Mouse (Mus musculus) hematopoietic multipotent progenitor cell, adult 10-12 weeks (in vitro differentiated cells): Measurements from ENCODE around the gene Adamtsl4. TPM values are rescaled to one million over a fixed set of nuclear protein-coding genes. Genes with fewer than 3 reads are reported as not detected.

Source experiments
- polyA plus RNA-seq: library from polyadenylated mRNA; stranded (reverse); fragments of >175 nt; gene quantifications from 2 replicates; pipeline ENCODE4 v1.2.3, GENCODE M21; 2012; ENCODE audit warnings: low replicate concordance

The Adamtsl4 gene
- polyA plus RNA-seq, result 5.4 and 10.2 TPM in 2 replicates

DNA sequence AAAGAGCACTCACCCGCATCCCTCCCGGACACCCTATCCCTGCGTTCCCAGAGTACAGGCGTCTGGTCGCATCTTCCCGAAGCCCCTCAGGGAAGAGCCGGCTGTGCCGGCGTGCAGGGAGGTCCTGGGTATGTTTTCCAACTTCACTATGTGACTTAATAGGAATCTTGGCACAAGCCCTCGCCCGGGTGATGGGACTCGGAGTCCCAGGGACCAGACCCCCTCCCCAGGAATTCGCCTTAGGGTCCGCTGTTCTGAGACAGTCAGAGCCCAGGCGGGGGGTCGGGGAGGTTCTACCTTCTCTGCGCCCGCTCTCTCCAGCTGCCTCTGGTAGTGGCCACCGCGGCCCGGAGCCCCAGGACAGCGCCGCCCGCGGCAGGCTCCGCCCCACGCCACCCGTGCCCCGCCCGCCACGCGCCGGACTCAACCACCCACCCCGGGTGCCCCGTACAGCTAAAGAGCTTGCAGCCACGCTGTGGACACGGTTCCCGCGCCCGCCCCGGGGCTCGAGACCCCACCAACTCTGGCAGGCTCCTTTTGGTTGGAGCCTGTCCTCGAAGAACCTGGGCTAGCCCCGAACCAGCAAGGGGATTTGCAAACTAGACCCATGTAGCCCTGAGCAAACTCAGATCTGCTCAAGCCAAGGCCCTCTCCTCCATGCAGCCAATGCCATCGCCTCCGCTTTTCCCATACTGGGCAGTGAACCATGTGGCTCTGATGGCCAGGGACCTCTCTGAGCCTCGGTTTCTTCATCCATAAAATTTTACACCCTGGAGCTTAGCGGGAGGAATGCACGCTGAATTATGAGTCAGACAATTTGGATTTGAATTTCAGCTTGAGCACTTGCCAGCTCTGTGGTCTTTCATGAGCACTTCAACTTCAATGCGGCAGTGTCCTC, at the start of gene Adamtsl4:
Gene Adamtsl4 (minus strand): TSS at position 394 of the 898 bp plus-strand sequence.

DNA sequence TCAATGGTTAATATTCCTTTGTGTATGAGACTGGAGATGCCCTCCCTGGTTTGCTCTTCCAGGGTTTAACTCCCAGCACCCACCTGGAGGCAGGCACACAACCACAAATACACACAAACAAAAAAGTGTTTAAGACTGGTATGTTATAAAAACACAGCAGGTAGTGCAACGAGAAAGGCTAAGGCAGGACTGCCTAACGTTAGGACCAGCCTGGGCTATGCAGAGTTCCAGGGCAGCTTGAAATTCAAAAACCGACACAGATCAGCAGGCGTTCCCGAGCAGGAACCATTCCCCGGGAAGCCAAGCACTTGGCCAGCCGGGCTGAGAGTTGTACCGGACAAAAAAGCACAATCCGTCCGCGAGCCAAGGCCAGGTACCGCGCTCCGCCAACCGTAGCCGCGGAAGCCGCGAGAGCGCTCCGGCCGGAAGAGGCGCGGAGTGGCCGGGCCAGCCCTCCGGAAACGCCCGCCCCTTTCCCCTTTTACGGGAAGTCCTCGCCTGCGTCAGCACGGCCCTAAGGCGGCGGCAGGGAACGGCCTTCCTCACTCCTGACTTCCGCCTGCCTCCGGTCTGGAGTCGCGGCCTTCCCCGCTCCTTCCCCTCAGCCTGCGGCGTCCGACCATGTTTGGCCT, 29.4 kb downstream of the Adamtsl4 start, which contains the start of gene Mcl1:
Gene Mcl1 (plus strand): TSS at position 553 of the 632 bp plus-strand sequence.

Other genes with a start within 250 kb of the Adamtsl4 start
- gene Ctsk, start 188.7 kb downstream of the Adamtsl4 start, polyA plus RNA-seq, result 0.08 TPM in 1 of 2 replicates, not detected in the other
- gene Ctss, start 161.1 kb downstream of the Adamtsl4 start, polyA plus RNA-seq, result 19.9 and 33.2 TPM in 2 replicates
- not detected in 2 replicates for gene Hormad1, start 128.2 kb downstream of the Adamtsl4 start, polyA plus RNA-seq
- 2.8 and 2.9 TPM in 2 replicates for gene Golph3l, start 99.0 kb downstream of the Adamtsl4 start, polyA plus RNA-seq
- gene Ensa, start 62.9 kb downstream of the Adamtsl4 start, polyA plus RNA-seq, result 33.7 and 38.0 TPM in 2 replicates
- 463 and 1,409 TPM in 2 replicates for gene Mcl1, start 29.1 kb downstream of the Adamtsl4 start, polyA plus RNA-seq
- 26.6 and 28.3 TPM in 2 replicates for gene Ecm1, start 51.7 kb upstream of the Adamtsl4 start, polyA plus RNA-seq
- gene Tars2, start 72.3 kb upstream of the Adamtsl4 start, polyA plus RNA-seq, result 5.9 and 30.1 TPM in 2 replicates
- gene Rprd2, start 130.9 kb upstream of the Adamtsl4 start, polyA plus RNA-seq, result 12.1 and 12.8 TPM in 2 replicates
- gene Prpf3, start 168.0 kb upstream of the Adamtsl4 start, polyA plus RNA-seq, result 5.2 and 7.3 TPM in 2 replicates
- gene Mrps21, start 183.6 kb upstream of the Adamtsl4 start, polyA plus RNA-seq, result 12.2 and 207 TPM in 2 replicates
- 3.7 and 4.7 TPM in 2 replicates for gene Ciart, start 194.3 kb upstream of the Adamtsl4 start, polyA plus RNA-seq
- 4.3 and 9.3 TPM in 2 replicates for gene BC028528, start 204.1 kb upstream of the Adamtsl4 start, polyA plus RNA-seq
- gene Aph1a, start 206.1 kb upstream of the Adamtsl4 start, polyA plus RNA-seq, result 131 and 202 TPM in 2 replicates
- gene Car14, start 216.8 kb upstream of the Adamtsl4 start, polyA plus RNA-seq, result not detected in 2 replicates
- 31.7 and 176 TPM in 2 replicates for gene Anp32e, start 241.3 kb upstream of the Adamtsl4 start, polyA plus RNA-seq